Mouse (Mus musculus): Measurements from ENCODE around the gene Zfp558.
"Not testable (repeated sequence)": the region's sequence is repeated elsewhere in the genome, so short reads cannot be mapped to it uniquely, and the experiment has no call there.

Zfp558 gene

DNA sequence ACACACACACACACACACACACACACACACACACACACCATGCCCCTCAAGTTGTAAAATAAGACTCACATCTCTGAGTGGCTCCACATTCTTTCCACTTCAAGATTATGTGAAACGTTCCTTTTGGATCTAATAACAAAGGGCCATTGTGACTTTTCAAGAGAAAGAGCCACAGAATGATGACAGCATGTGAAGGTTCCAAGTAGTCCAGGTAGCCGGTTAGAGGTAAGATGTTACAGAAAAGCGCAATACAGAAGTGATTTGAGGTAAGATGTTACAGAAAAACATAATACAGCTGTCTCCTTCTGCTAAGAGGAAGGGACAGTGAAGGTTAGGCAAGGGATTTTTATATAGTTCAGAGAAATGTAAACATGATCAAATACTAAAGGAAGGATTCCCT, at the start of gene Zfp558, which contains the start of gene Mbd3l1:
Gene Zfp558, minus strand, starts transcription at position 101 of the 400 bp plus-strand sequence.
Gene Mbd3l1, plus strand, starts transcription at position 192 of the 400 bp plus-strand sequence.
- no peak for DNase-seq (ENCODE audit: low read depth, low spot score)

DNA sequence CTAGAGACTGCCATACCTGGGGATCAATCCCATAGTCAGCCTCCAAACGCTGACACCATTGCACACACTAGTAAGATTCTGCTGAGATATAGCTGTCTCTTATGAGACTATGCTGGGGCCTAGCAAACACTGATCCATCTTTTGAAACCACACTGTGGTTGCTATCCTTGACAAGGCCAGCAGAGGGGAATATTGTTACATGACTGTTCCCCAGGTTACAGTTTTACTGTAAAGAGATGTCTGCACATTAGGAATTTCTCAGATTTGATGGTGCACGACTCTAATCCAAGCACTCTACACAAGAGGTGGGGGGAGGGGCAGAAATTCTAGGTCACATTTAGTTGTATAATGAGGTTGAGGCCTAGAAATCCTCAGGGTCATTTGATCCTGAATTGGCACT, 30.0 kb upstream of the Zfp558 start:
- peak; percentile 83 for DNase-seq (ENCODE audit: low read depth, low spot score)

GRCm38 (mm10) chr9:18473324-18474128, 4.5 kb downstream of the Zfp558 start:
- peak; percentile 93 for DNase-seq (ENCODE audit: low read depth, low spot score)

DNA sequence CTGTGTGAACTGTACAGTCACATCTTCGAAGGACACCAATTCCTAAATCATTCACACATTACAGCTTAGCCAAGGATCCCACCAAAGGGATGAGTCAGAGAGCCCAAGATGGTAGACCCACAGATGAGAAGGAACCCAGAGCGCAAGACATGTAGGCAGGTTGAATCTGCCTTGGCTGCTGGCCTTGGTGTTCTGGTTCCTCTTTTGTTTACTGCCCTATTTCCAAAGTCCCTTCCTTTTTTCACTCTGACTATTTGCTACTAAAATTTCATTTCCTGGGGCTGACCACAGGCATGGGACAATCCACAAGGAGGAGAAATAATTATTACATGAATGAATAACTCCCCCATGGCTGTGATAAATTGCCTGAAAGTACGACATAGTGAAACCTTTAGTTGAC, 10.1 kb downstream of the Zfp558 start:
- DNase-seq (ENCODE audit: low read depth, low spot score): no peak

DNA sequence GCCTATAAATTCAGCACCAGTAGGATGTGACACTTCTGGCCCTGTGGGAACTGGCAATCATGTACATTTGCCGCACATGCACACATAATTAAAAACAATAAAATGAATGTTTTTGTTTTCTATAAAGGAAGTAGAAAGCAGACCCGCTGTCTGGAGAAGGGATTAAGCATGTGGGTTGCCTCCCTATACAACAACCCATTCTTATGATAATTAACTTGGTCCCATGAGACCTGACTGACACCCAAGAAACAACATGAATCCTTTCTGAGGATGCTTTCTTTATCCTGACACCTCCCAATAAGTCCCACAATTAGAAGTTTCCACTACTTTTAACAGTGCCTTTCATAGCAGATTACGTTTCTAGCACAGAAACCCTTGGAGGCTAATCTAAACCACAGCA, 10.7 kb downstream of the Zfp558 start:
- peak; percentile 53 for DNase-seq (ENCODE audit: low read depth, low spot score)

DNA sequence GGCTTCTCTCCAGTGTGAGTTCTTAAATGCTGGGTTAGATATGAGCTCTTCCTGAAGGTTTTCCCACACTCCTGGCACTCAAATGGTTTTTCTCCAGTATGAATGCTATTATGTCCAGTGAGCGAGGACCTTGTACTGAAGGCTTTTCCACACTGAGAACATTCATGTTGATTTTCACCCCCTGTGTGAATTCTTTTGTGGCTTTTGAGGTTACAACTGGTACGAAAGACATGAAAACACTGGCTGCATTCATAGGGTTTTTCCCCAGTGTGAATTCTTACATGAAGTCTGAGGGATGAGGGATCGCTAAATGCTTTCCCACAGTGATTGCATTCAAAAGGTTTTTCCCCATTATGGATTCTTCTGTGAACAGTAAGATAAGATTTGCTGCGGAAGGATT, 21.5 kb downstream of the Zfp558 start:
- DNase-seq (ENCODE audit: low read depth, low spot score): no peak

DNA sequence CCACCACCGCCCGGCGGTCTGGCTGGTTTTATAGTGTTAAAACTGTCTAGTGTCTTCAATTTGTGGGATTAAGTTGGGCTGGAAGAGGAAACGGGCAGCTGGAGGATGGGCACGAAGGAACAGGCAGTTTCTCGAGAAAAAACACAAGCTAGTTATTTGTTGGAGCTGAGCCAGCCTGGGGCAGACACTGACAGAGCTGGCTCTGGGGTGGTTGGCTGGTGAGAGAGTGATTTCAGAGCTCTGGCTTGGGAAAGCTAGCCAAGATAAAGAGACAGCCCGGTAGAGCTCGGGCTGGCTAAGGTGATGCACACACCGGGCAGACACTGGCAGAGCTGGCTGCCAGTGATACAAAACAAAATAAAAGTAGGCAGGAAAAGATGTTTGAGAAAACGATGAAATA, 46.4 kb downstream of the Zfp558 start:
- no peak for DNase-seq (ENCODE audit: low read depth, low spot score)

DNA sequence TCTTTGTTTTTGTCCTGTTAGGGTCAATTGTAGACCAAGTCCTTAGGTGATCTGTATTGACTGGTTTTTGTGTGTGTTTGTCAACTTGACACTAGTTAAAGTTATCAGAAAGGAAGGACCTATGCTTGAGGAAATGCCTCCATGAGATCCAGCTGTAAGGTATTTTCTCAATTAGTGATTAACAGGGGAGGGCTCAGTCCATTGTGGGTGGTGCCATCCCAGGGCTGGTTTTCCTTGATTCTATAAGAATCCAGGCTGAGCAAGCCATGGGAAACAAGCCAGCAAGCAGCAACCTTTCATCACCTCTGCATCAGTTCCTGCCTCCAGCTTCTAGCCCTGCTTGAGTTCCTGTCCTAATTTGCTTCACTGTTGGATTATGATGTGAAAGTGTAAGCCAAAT, 47.7 kb downstream of the Zfp558 start, which contains the start of gene Mbd3l2:
Gene Mbd3l2, plus strand, starts transcription at position 301 of the 400 bp plus-strand sequence.
- no peak for DNase-seq (ENCODE audit: low read depth, low spot score)

GRCm38 (mm10) chr9:18412371-18412770, 65.7 kb downstream of the Zfp558 start:
- DNase-seq (ENCODE audit: low read depth, low spot score): not testable (repeated sequence)

Data from R1 (cell line).